Mouse (Mus musculus): Measurements from ENCODE around the gene Lrba. TPM values are rescaled to one million over a fixed set of nuclear protein-coding genes. Genes with fewer than 3 reads are reported as not detected.

Gene Lrba
- total and polyA plus RNA-seq, 2 experiments from 2014 or later, result 1.6 to 22.0 TPM

- ATAC-seq (ENCODE audit: insufficient read depth, low read depth), result no peak
These were observed 603.0 kb downstream of the Lrba start for GRCm38 (mm10) chr3:86827506-86827905.

GRCm38 (mm10) chr3:86832115-86832514 lies 607.6 kb downstream of the Lrba start:
- no peak overlapping the region for H3K4me2 ChIP-seq (ENCODE audit: low read depth, low read length)
- no peaks in the 10 kb centered on the region for H3K27me3 ChIP-seq (ENCODE audit: control insufficient read depth, insufficient read depth, low read length)
- H3K36me3 ChIP-seq (replicated peaks; ENCODE audit: control insufficient read depth, insufficient read depth, low read length), result no peaks in the 10 kb centered on the region
- no peaks in the 10 kb centered on the region for H3K4me1 ChIP-seq (ENCODE audit: control insufficient read depth, insufficient read depth)
- WGBS, result 64% methylated on average over 8 of the region's 8 CpGs
- no peaks in the 10 kb centered on the region for H3K9me3 ChIP-seq (replicated peaks; ENCODE audit: control insufficient read depth, low read length)
- ATAC-seq (ENCODE audit: insufficient read depth, low read depth), result no peak
- H3K9ac ChIP-seq (replicated peaks; ENCODE audit: low read depth, low read length), result no peak overlapping the region
- H3K4me3 ChIP-seq (ENCODE audit: low read depth, low read length), result no peak overlapping the region
- no peak for DNase-seq (ENCODE audit: low spot score)
- TF ChIP-seq CTCF (IDR thresholded peaks at IDR 0.05; ENCODE audit: low read depth), result no peak
- no peak for TF ChIP-seq EP300 (IDR thresholded peaks at IDR 0.05; ENCODE audit: low read depth)
- H3K27ac ChIP-seq (ENCODE audit: low read depth), result no peak overlapping the region

More at GRCm38 (mm10) chr3:86827506-86827905, 603.0 kb downstream of the Lrba start:
- no peak overlapping the region for H3K9ac ChIP-seq (replicated peaks; ENCODE audit: low read depth, low read length)
- H3K36me3 ChIP-seq (replicated peaks; ENCODE audit: control insufficient read depth, insufficient read depth, low read length), result no peaks in the 10 kb centered on the region
- H3K9me3 ChIP-seq (replicated peaks; ENCODE audit: control insufficient read depth, low read length), result no peaks in the 10 kb centered on the region
- 88% methylated on average over 3 of the region's 3 CpGs for WGBS
- no peak overlapping the region for H3K4me2 ChIP-seq (ENCODE audit: low read depth, low read length)
- H3K4me1 ChIP-seq (ENCODE audit: control insufficient read depth, insufficient read depth), result no peaks in the 10 kb centered on the region
- H3K4me3 ChIP-seq (ENCODE audit: low read depth, low read length), result no peak overlapping the region
- no peak for DNase-seq (ENCODE audit: low spot score)
- no peak overlapping the region for H3K27ac ChIP-seq (ENCODE audit: low read depth)
- H3K27me3 ChIP-seq (ENCODE audit: control insufficient read depth, insufficient read depth, low read length), result no peaks in the 10 kb centered on the region
- no peak for TF ChIP-seq EP300 (IDR thresholded peaks at IDR 0.05; ENCODE audit: low read depth)
- no peak for TF ChIP-seq CTCF (IDR thresholded peaks at IDR 0.05; ENCODE audit: low read depth)

Other genes with a start within 250 kb of the Lrba start
- not detected in 2 replicates for gene Prss48, start 222.2 kb upstream of the Lrba start, total RNA-seq (2014; rRNA removed; ENCODE audit: low replicate concordance)
- not detected in 2 replicates for gene Prss48, start 222.2 kb upstream of the Lrba start, polyA plus RNA-seq (2015; fragmentation: Nextera tagmentation; extraction: Ambion mirVana)
- gene Rps3a1, start 82.0 kb upstream of the Lrba start, total RNA-seq (2014; rRNA removed; ENCODE audit: low replicate concordance), result 639 and 683 TPM in 2 replicates
- gene Rps3a1, start 82.0 kb upstream of the Lrba start, polyA plus RNA-seq (2015; fragmentation: Nextera tagmentation; extraction: Ambion mirVana), result 694 and 757 TPM in 2 replicates

Data from heart, postnatal 0 days (tissue).